Mouse (Mus musculus) CH12.LX (cell line): ENCODE results near the gene Ube2e1. TPM values are rescaled to one million over a fixed set of nuclear protein-coding genes. Genes with fewer than 3 reads are reported as not detected.
A peak's percentile ranks its signal among the peaks of the same experiment; 100 is the strongest.

Experiments
- DNase-seq: peaks from one replicate; pipeline ENCODE4 v3.0.0-alpha.2; 2013; ENCODE audit errors: extremely low read depth
- H3K27ac ChIP-seq: 2 replicates; pipeline ENCODE4 v1.5.1; 2012; ENCODE audit warnings: low read depth, mild to moderate bottlenecking, control low read depth, moderate library complexity; ENCODE audit not compliant: insufficient read depth
- H3K27me3 ChIP-seq: replicated peaks from 2 replicates; pipeline ENCODE3; 2012; ENCODE audit warnings: inconsistent platforms
- H3K36me3 ChIP-seq, 2 experiments: replicated peaks in 1 of 2; 2 replicates each; pipeline versions ENCODE3 to v1.6.1; 2012; ENCODE audit warnings: inconsistent platforms in 1 of 2, low read length in 1 of 2, mild to moderate bottlenecking in 1 of 2, mixed read lengths in 1 of 2, moderate library complexity in 1 of 2; ENCODE audit not compliant: control insufficient read depth in 1 of 2, insufficient read depth in 1 of 2
- H3K4me1 ChIP-seq, 2 experiments: 2 replicates each; pipeline ENCODE4 v1.6.1; 2012; ENCODE audit warnings: inconsistent platforms in 1 of 2, moderate library complexity in 1 of 2; ENCODE audit not compliant: insufficient read depth in 2 of 2, control insufficient read depth in 1 of 2
- H3K4me2 ChIP-seq: 2 replicates; pipeline ENCODE4 v1.6.1; 2012; ENCODE audit warnings: low read depth, mild to moderate bottlenecking, control low read depth; ENCODE audit not compliant: poor library complexity, insufficient read depth, severe bottlenecking
- H3K4me3 ChIP-seq, 3 experiments: fragments of 150-350 bp in 1 of 3; sonication (generic) in 1 of 3; replicated peaks in 1 of 3; 2 replicates each; pipeline versions ENCODE3 to v1.5.1; 2011 to 2012; ENCODE audit warnings: low read depth in 2 of 3, low read length in 2 of 3, mild to moderate bottlenecking in 2 of 3, moderate library complexity in 2 of 3, control low read depth in 1 of 3, improper control_type of control experiment in 1 of 3, inconsistent platforms in 1 of 3, mixed read lengths in 1 of 3; ENCODE audit not compliant: poor library complexity in 1 of 3
- H3K79me2 ChIP-seq: replicated peaks from 2 replicates; pipeline ENCODE4 v1.6.1; 2012; ENCODE audit warnings: mild to moderate bottlenecking, moderate library complexity; ENCODE audit not compliant: control insufficient read depth, poor library complexity, insufficient read depth, severe bottlenecking; ENCODE audit errors: extremely low read depth
- H3K9ac ChIP-seq: 2 replicates; pipeline ENCODE4 v1.6.1; 2012; ENCODE audit warnings: low read depth, mild to moderate bottlenecking, control low read depth, moderate library complexity; ENCODE audit not compliant: insufficient read depth
- H3K9me3 ChIP-seq: replicated peaks from 2 replicates; pipeline ENCODE3; 2012; ENCODE audit warnings: low read length, inconsistent platforms, mixed read lengths
- CHD2 ChIP-seq: IDR thresholded peaks from 2 replicates; pipeline ENCODE4 v1.6.1; 2011; ENCODE audit warnings: low read length, improper control_type of control experiment
- CTCF ChIP-seq, 2 experiments: IDR thresholded peaks in 1 of 2; conservative IDR thresholded peaks in 1 of 2; 2 replicates each; pipeline ENCODE4 v1.5.1; 2011 to 2012; ENCODE audit warnings: low read depth in 2 of 2, low read length in 2 of 2, improper control_type of control experiment in 1 of 2, inconsistent platforms in 1 of 2, mild to moderate bottlenecking in 1 of 2, moderate library complexity in 1 of 2
- E2F4 ChIP-seq: IDR thresholded peaks from 2 replicates; pipeline ENCODE4 v1.6.1; 2011; ENCODE audit warnings: low read depth, low read length, improper control_type of control experiment; ENCODE audit not compliant: insufficient replicate concordance
- ELF1 ChIP-seq: IDR thresholded peaks from 2 replicates; pipeline ENCODE4 v1.6.1; 2014; ENCODE audit warnings: low read depth, mild to moderate bottlenecking, inconsistent platforms, low read length, improper control_type of control experiment
- ETS1 ChIP-seq: conservative IDR thresholded peaks from 2 replicates; pipeline ENCODE4 v1.6.1; 2012; ENCODE audit warnings: low read depth, mild to moderate bottlenecking, inconsistent platforms, low read length, improper control_type of control experiment, moderate library complexity
- HCFC1 ChIP-seq: IDR thresholded peaks from 2 replicates; pipeline ENCODE4 v1.6.1; 2012; ENCODE audit warnings: low read depth, mild to moderate bottlenecking, inconsistent platforms, low read length, improper control_type of control experiment
- IRF4 ChIP-seq: IDR thresholded peaks from 2 replicates; pipeline ENCODE4 v1.6.1; 2014; ENCODE audit warnings: low read depth, mild to moderate bottlenecking, inconsistent platforms, low read length, improper control_type of control experiment
- JUN ChIP-seq: IDR thresholded peaks from 2 replicates; pipeline ENCODE4 v1.6.1; 2011; ENCODE audit warnings: low read depth, mild to moderate bottlenecking, low read length, improper control_type of control experiment, moderate library complexity; ENCODE audit not compliant: insufficient read depth
- JUND ChIP-seq: conservative IDR thresholded peaks from 2 replicates; pipeline ENCODE4 v1.6.1; 2011; ENCODE audit warnings: low read depth, low read length, improper control_type of control experiment
- MAFK ChIP-seq: IDR thresholded peaks from 2 replicates; pipeline ENCODE4 v1.6.1; 2011; ENCODE audit warnings: low read length, improper control_type of control experiment; ENCODE audit not compliant: insufficient replicate concordance
- MAX ChIP-seq: IDR thresholded peaks from 2 replicates; pipeline ENCODE4 v1.6.1; 2011; ENCODE audit warnings: low read length, improper control_type of control experiment
- MAZ ChIP-seq: IDR thresholded peaks from 2 replicates; pipeline ENCODE4 v1.6.1; 2012; ENCODE audit warnings: low read depth, mild to moderate bottlenecking, inconsistent platforms, low read length, improper control_type of control experiment, moderate library complexity
- MXI1 ChIP-seq: IDR thresholded peaks from 2 replicates; pipeline ENCODE4 v1.6.1; 2011; ENCODE audit warnings: mild to moderate bottlenecking, low read depth, low read length, improper control_type of control experiment
- MYC ChIP-seq: IDR thresholded peaks from 2 replicates; pipeline ENCODE4 v1.6.1; 2011; ENCODE audit warnings: low read depth, mild to moderate bottlenecking, improper control_type of control experiment, low read length
- PAX5 ChIP-seq: IDR thresholded peaks from 2 replicates; pipeline ENCODE4 v1.6.1; 2012; ENCODE audit warnings: low read length, inconsistent platforms, mixed read lengths
- POLR2A ChIP-seq: IDR thresholded peaks from 2 replicates; pipeline ENCODE4 v1.6.1; 2011; ENCODE audit warnings: low read depth, mild to moderate bottlenecking, improper control_type of control experiment, low read length
- POLR2AphosphoS2 ChIP-seq: IDR thresholded peaks from 2 replicates; pipeline ENCODE4 v1.6.1; 2011; ENCODE audit warnings: low read depth, low read length, improper control_type of control experiment
- RAD21 ChIP-seq: IDR thresholded peaks from 2 replicates; pipeline ENCODE4 v1.6.1; 2011; ENCODE audit warnings: low read depth, mild to moderate bottlenecking, low read length, improper control_type of control experiment, moderate library complexity
- RCOR1 ChIP-seq: conservative IDR thresholded peaks from 2 replicates; pipeline ENCODE4 v1.6.1; 2012; ENCODE audit warnings: low read depth, mild to moderate bottlenecking, inconsistent platforms, low read length, improper control_type of control experiment
- SIN3A ChIP-seq: IDR thresholded peaks from 2 replicates; pipeline ENCODE4 v1.6.1; 2012; ENCODE audit warnings: low read length, improper control_type of control experiment, inconsistent platforms
- SMC3 ChIP-seq: IDR thresholded peaks from 2 replicates; pipeline ENCODE4 v1.6.1; 2011; ENCODE audit warnings: low read depth, low read length, improper control_type of control experiment
- TCF12 ChIP-seq: IDR thresholded peaks from 2 replicates; pipeline ENCODE4 v1.6.1; 2014; ENCODE audit warnings: low read depth, mild to moderate bottlenecking, inconsistent platforms, low read length, improper control_type of control experiment
- UBTF ChIP-seq: IDR thresholded peaks from 2 replicates; pipeline ENCODE4 v1.6.1; 2012; ENCODE audit warnings: low read depth, mild to moderate bottlenecking, inconsistent platforms, low read length, improper control_type of control experiment, moderate library complexity
- ZC3H11A ChIP-seq: IDR thresholded peaks from 2 replicates; pipeline ENCODE4 v1.6.1; 2012; ENCODE audit warnings: low read depth, mild to moderate bottlenecking, inconsistent platforms, low read length, improper control_type of control experiment
- ZKSCAN1 ChIP-seq: IDR thresholded peaks from 2 replicates; pipeline ENCODE4 v1.6.1; 2012; ENCODE audit warnings: low read depth, inconsistent platforms, low read length, improper control_type of control experiment, borderline replicate concordance
- ZNF384 ChIP-seq: IDR thresholded peaks from 2 replicates; pipeline ENCODE4 v1.6.1; 2012; ENCODE audit warnings: low read depth, low read length, improper control_type of control experiment, inconsistent platforms
- dilution Hi-C: fragments of 300-500 bp; cut with MboI; formaldehyde crosslinking; loops from 2 replicates; pipeline ENCODE4 v1.14.3; 2020; ENCODE audit warnings: low sequenced_read_pairs; ENCODE audit not compliant: extremely low pct_unique_long_range_greater_than_20kb, extremely low pct_ligation_motif_present
- in situ Hi-C: fragments of 300-500 bp; cut with MboI; formaldehyde crosslinking; loops from 3 replicates; pipeline ENCODE4 v1.14.3; 2019; ENCODE audit warnings: low sequenced_read_pairs, low pct_ligation_motif_present, low pct_unique_long_range_greater_than_20kb, mixed read lengths
- polyA plus RNA-seq: library from polyadenylated mRNA; unstranded; fragments of >175 nt; gene quantifications from 2 replicates; pipeline ENCODE4 v1.2.1, GENCODE M21; 2012; ENCODE audit warnings: low read depth; ENCODE audit not compliant: insufficient read length
- total RNA-seq, 2 experiments: library from RNA; depleted of rRNA; stranded (reverse); fragments of 300-350 nt in 1 of 2; fragments of >200 nt in 1 of 2; gene quantifications; 2 replicates each; pipeline ENCODE4 v1.2.3; 2012 to 2014

Gene Ube2e1
- total and polyA plus RNA-seq, 3 experiments: 28.1 to 202 (median 183) TPM

- H3K9ac ChIP-seq: no peak overlapping the region
- no peak overlapping the region for H3K4me3 ChIP-seq
- no peaks in the 10 kb centered on the region for H3K9me3 ChIP-seq
- H3K36me3 ChIP-seq: peaks cover 10 to 43% of the 10 kb centered on the region in 2 experiments
- 0 out of 2 replicates have a peak overlapping the region, but pooled peaks have one; percentile 10 for H3K4me2 ChIP-seq
- dilution Hi-C loops: no loop called here
- peaks cover 18 to 52% of the 10 kb centered on the region in 2 experiments for H3K4me1 ChIP-seq
- H3K79me2 ChIP-seq: peaks cover 2% of the 10 kb centered on the region; the same call in 1 of the 2 replicates
- H3K27ac ChIP-seq: peak overlapping the region; percentile 28
- no peak for DNase-seq
- no peak for TF ChIP-seq UBTF
- peak; percentile 63; the same call in 1 of the 2 replicates for TF ChIP-seq IRF4
- no peak for TF ChIP-seq POLR2AphosphoS2
- TF ChIP-seq ZC3H11A: no peak
- peak; percentile 35 to 79; a peak in 3 of 4 replicates for TF ChIP-seq CTCF (conservative IDR thresholded peaks at IDR 0.05 in 1 of 2, IDR thresholded peaks at IDR 0.05 in 1 of 2; ENCODE audit: low read depth in 2 of 2, low read length in 2 of 2)
- TF ChIP-seq SMC3: peak; percentile 62
- no peak for TF ChIP-seq CHD2
- no peak for TF ChIP-seq POLR2A
- TF ChIP-seq ZNF384: peak; percentile 73
- peak; percentile 88 for TF ChIP-seq RAD21
- no peak; the same call in 1 of the 2 replicates for TF ChIP-seq JUND
- TF ChIP-seq JUN: no peak
- TF ChIP-seq, all 38 proteins: peak for 5
- in situ Hi-C loops: no loop called here
- H3K27me3 ChIP-seq: no peaks in the 10 kb centered on the region
Observed at GRCm38 (mm10) chr14:18284581-18284980, 47.1 kb downstream of the Ube2e1 start.

GRCm38 (mm10) chr14:18280375-18280774 lies 51.3 kb downstream of the Ube2e1 start:
- Histone ChIP-seq H3K4me2 (no peak overlapping the region), H3K9ac (no peak overlapping the region), H3K9me3 (no peaks in the 10 kb centered on the region), H3K27ac (no peak overlapping the region), H3K36me3 (peaks cover 33 to 77% of the 10 kb centered on the region in 2 experiments), H3K27me3 (no peaks in the 10 kb centered on the region), H3K79me2 (no peaks in the 10 kb centered on the region; the same call in 1 of the 2 replicates), H3K4me1 (peaks cover 3 to 13% of the 10 kb centered on the region in 2 experiments), H3K4me3 (no peak overlapping the region)
- DNase-seq: no peak
- in situ Hi-C loops (no loop called here), dilution Hi-C loops (no loop called here)
- no peak for TF ChIP-seq MAFK
- no peak for TF ChIP-seq ETS1
- no peak for TF ChIP-seq IRF4
- TF ChIP-seq ZNF384: no peak
- TF ChIP-seq POLR2AphosphoS2: no peak
- no peak for TF ChIP-seq TCF12
- no peak for TF ChIP-seq E2F4
- TF ChIP-seq MXI1: no peak
- no peak for TF ChIP-seq HCFC1
- no peak for TF ChIP-seq MYC
- no peak for TF ChIP-seq ZKSCAN1
- TF ChIP-seq SIN3A: no peak
- no peak for TF ChIP-seq MAZ
- TF ChIP-seq ELF1: no peak
- no peak for TF ChIP-seq MAX
- no peak for TF ChIP-seq PAX5
- TF ChIP-seq SMC3: no peak
- TF ChIP-seq RCOR1: no peak
